Mouse (Mus musculus): ENCODE data around the gene Fam78a. TPM values are rescaled to one million over a fixed set of nuclear protein-coding genes. Genes with fewer than 3 reads are reported as not detected.

Fam78a gene
- total and polyA plus RNA-seq, 3 experiments: 16.0 to 17.4 TPM; not detected in 1

DNA sequence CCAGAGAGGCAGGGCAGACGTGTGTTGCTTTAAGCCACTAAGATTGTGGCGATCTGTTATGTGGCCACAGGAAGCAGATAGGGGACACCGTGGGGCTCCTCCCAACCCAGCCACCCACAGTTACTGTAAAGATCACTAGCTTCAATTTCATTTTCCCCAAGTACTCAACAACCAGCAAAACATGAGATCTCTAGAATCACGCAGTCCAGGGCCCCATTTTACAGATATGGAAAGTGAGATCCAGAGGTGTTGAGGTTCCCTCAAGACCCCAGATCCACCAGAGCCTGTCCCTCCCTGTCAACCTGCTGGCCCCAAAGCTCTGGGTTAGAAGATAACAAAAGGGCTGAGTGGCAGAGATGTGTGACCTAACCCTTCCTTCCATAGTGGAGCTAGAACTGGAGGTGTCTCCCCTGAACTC is 31.2 kb upstream of the Fam78a start:
- Histone ChIP-seq H3K9me3 (replicated peaks; ENCODE audit: insufficient read depth, low read length) (no peaks in the 10 kb centered on the region), H3K4me1 (ENCODE audit: control insufficient read depth in 1 of 2, insufficient read depth in 2 of 2, low read length in 2 of 2) (peaks cover 7 to 14% of the 10 kb centered on the region in 2 experiments; a peak in 3 of 4 replicates), H3K4me3 (ENCODE audit: control insufficient read depth in 1 of 2, insufficient read depth in 1 of 2, low read depth in 2 of 2, low read length in 2 of 2) (no peak overlapping the region), H3K27ac (ENCODE audit: control insufficient read depth, low read depth, low read length) (peak overlapping the region; percentile 34), H3K79me2 (ENCODE audit: control insufficient read depth, insufficient read depth, low read length, poor library complexity) (no peaks in the 10 kb centered on the region), H3K9ac (ENCODE audit: control insufficient read depth, low read depth, low read length, poor library complexity, severe bottlenecking) (no peak overlapping the region), H3K27me3 (ENCODE audit: control insufficient read depth in 1 of 2, insufficient read depth in 2 of 2, low read length in 2 of 2) (no peaks in the 10 kb centered on the region), H3K36me3 (ENCODE audit: control insufficient read depth in 1 of 2, insufficient read depth in 2 of 2, low read length in 2 of 2) (no peaks in the 10 kb centered on the region)
- TF ChIP-seq HCFC1 (IDR thresholded peaks at IDR 0.05; ENCODE audit: low read depth, low read length): no peak
- no peak for TF ChIP-seq ETS1 (IDR thresholded peaks at IDR 0.05; ENCODE audit: low read depth, low read length)
- TF ChIP-seq TCF12 (IDR thresholded peaks at IDR 0.05; ENCODE audit: low read depth, low read length): no peak
- TF ChIP-seq MYB (IDR thresholded peaks at IDR 0.05; ENCODE audit: low read depth, low read length): no peak
- TF ChIP-seq MAZ (IDR thresholded peaks at IDR 0.05; ENCODE audit: low read depth, low read length): no peak
- peak; percentile 57 to 60; a peak in 3 of 4 replicates for TF ChIP-seq EP300 (IDR thresholded peaks at IDR 0.05; ENCODE audit: low read depth in 1 of 2, low read length in 2 of 2)
- TF ChIP-seq BHLHE40 (IDR thresholded peaks at IDR 0.05; ENCODE audit: borderline replicate concordance, low read depth, low read length): no peak
- no peak for TF ChIP-seq CHD1 (IDR thresholded peaks at IDR 0.05; ENCODE audit: low read depth, low read length)
- TF ChIP-seq ZKSCAN1 (IDR thresholded peaks at IDR 0.05; ENCODE audit: low read depth, low read length): no peak
- no peak for TF ChIP-seq CHD2 (IDR thresholded peaks at IDR 0.05; ENCODE audit: low read length)
- TF ChIP-seq POLR2A (IDR thresholded peaks at IDR 0.05; ENCODE audit: control insufficient read depth in 1 of 2, insufficient read depth in 1 of 2, low read depth in 1 of 2, low read length in 2 of 2, poor library complexity in 1 of 2): no peak
- TF ChIP-seq MAX (IDR thresholded peaks at IDR 0.05; ENCODE audit: low read length): no peak
- peak; percentile 25; the same call in 1 of the 2 replicates for TF ChIP-seq RCOR1 (IDR thresholded peaks at IDR 0.05; ENCODE audit: low read depth, low read length)
- no peak for TF ChIP-seq NELFE (IDR thresholded peaks at IDR 0.05; ENCODE audit: low read depth, low read length)
- no peak for TF ChIP-seq ELF1 (IDR thresholded peaks at IDR 0.05; ENCODE audit: low read depth, low read length)
- TF ChIP-seq GATA1 (IDR thresholded peaks at IDR 0.05; ENCODE audit: low read depth, low read length): peak; percentile 38; the same call in 1 of the 2 replicates
- no peak for TF ChIP-seq USF1 (IDR thresholded peaks at IDR 0.05; ENCODE audit: low read depth, low read length)
- TF ChIP-seq NRF1 (IDR thresholded peaks at IDR 0.05; ENCODE audit: insufficient read depth, low read depth, low read length, poor library complexity, severe bottlenecking): no peak
- no peak for TF ChIP-seq ZNF384 (IDR thresholded peaks at IDR 0.05; ENCODE audit: low read depth, low read length)
- no peak for TF ChIP-seq SMC3 (IDR thresholded peaks at IDR 0.05; ENCODE audit: low read depth, low read length)
- TF ChIP-seq USF2 (IDR thresholded peaks at IDR 0.05; ENCODE audit: borderline replicate concordance in 1 of 2, insufficient read depth in 1 of 2, low read depth in 1 of 2, low read length in 2 of 2): no peak
- no peak for TF ChIP-seq JUND (IDR thresholded peaks at IDR 0.05; ENCODE audit: low read depth, low read length)
- TF ChIP-seq MAFK (IDR thresholded peaks at IDR 0.05; ENCODE audit: borderline replicate concordance, low read depth, low read length): no peak
- peak; percentile 33; the same call in 1 of the 2 replicates for TF ChIP-seq TAL1 (IDR thresholded peaks at IDR 0.05; ENCODE audit: low read length)
- TF ChIP-seq E2F4 (IDR thresholded peaks at IDR 0.05; ENCODE audit: borderline replicate concordance, low read depth, low read length): no peak
- no peak for TF ChIP-seq TBP (IDR thresholded peaks at IDR 0.05; ENCODE audit: low read depth, low read length)
- no peak for TF ChIP-seq ZC3H11A (IDR thresholded peaks at IDR 0.05; ENCODE audit: low read depth, low read length)
- no peak for TF ChIP-seq POLR2AphosphoS2 (IDR thresholded peaks at IDR 0.05; ENCODE audit: low read length)
- no peak for TF ChIP-seq KAT2A (conservative IDR thresholded peaks at IDR 0.05; ENCODE audit: low read depth, low read length)
- TF ChIP-seq GABPA (IDR thresholded peaks at IDR 0.05; ENCODE audit: low read depth, low read length): no peak
- no peak for TF ChIP-seq RAD21 (IDR thresholded peaks at IDR 0.05; ENCODE audit: low read depth, low read length)
- TF ChIP-seq POLR2AphosphoS5 (IDR thresholded peaks at IDR 0.05; ENCODE audit: borderline replicate concordance, low read depth, low read length): no peak
- TF ChIP-seq SIN3A (IDR thresholded peaks at IDR 0.05; ENCODE audit: low read length): no peak
- TF ChIP-seq ZMIZ1 (IDR thresholded peaks at IDR 0.05; ENCODE audit: low read depth, low read length): no peak
- peak; percentile 47 for DNase-seq (ENCODE audit: low read depth, low spot score)

Measured in MEL (cell line).